Mouse (Mus musculus): Measurements from ENCODE around the gene Bmper. TPM values are rescaled to one million over a fixed set of nuclear protein-coding genes. Genes with fewer than 3 reads are reported as not detected.

Bmper gene
- total and polyA plus RNA-seq, 2 experiments from 2014 or later = 6.7 to 9.9 TPM

GRCm38 (mm10) chr9:23377831-23378730 lies 155.2 kb downstream of the Bmper start:
- TF ChIP-seq CTCF (IDR thresholded peaks at IDR 0.05; ENCODE audit: low read depth) = no peak
- DNase-seq (ENCODE audit: low spot score) (peak; percentile 22), ATAC-seq (0 out of 2 replicates have a peak, but pooled peaks have one; percentile 16)
- peaks cover 7% of the 10 kb centered on the region; the same call in 1 of the 2 replicates for H3K4me1 ChIP-seq (ENCODE audit: insufficient read depth, low read length)
- no peak overlapping the region for H3K9ac ChIP-seq (replicated peaks; ENCODE audit: low read length)
- H3K27me3 ChIP-seq (ENCODE audit: insufficient read depth, low read length) = no peaks in the 10 kb centered on the region
- no peaks in the 10 kb centered on the region for H3K36me3 ChIP-seq (ENCODE audit: insufficient read depth, low read length)
- H3K27ac ChIP-seq = peak overlapping the region; percentile 60; the same call in 1 of the 2 replicates
- H3K4me2 ChIP-seq (ENCODE audit: low read depth, low read length) = no peak overlapping the region
- no peak overlapping the region for H3K4me3 ChIP-seq (ENCODE audit: low read length)
- 19% methylated on average over 5 of the region's 5 CpGs for WGBS
- H3K9me3 ChIP-seq (ENCODE audit: low read length) = no peaks in the 10 kb centered on the region

GRCm38 (mm10) chr9:23378731-23379170 lies 155.9 kb downstream of the Bmper start:
- Histone ChIP-seq H3K4me1 (ENCODE audit: insufficient read depth, low read length) (peaks cover 7% of the 10 kb centered on the region; the same call in 1 of the 2 replicates), H3K27me3 (ENCODE audit: insufficient read depth, low read length) (no peaks in the 10 kb centered on the region), H3K9me3 (ENCODE audit: low read length) (no peaks in the 10 kb centered on the region), H3K27ac (peak overlapping the region; percentile 60; the same call in 1 of the 2 replicates), H3K36me3 (ENCODE audit: insufficient read depth, low read length) (no peaks in the 10 kb centered on the region), H3K4me3 (ENCODE audit: low read length) (no peak overlapping the region), H3K4me2 (ENCODE audit: low read depth, low read length) (no peak overlapping the region), H3K9ac (replicated peaks; ENCODE audit: low read length) (no peak overlapping the region)
- peak; percentile 92 for ATAC-seq
- peak; percentile 33; the same call in 1 of the 2 replicates for TF ChIP-seq CTCF (IDR thresholded peaks at IDR 0.05; ENCODE audit: low read depth)
- 2% methylated on average over 6 of the region's 6 CpGs for WGBS
- peak; percentile 82 for DNase-seq (ENCODE audit: low spot score)

- DNase-seq (ENCODE audit: low spot score) (no peak), ATAC-seq (no peak)
- Histone ChIP-seq H3K9ac (replicated peaks; ENCODE audit: low read length) (no peak overlapping the region), H3K4me2 (ENCODE audit: low read depth, low read length) (no peak overlapping the region), H3K4me3 (ENCODE audit: low read length) (no peak overlapping the region), H3K36me3 (ENCODE audit: insufficient read depth, low read length) (no peaks in the 10 kb centered on the region), H3K27me3 (ENCODE audit: insufficient read depth, low read length) (no peaks in the 10 kb centered on the region), H3K9me3 (ENCODE audit: low read length) (no peaks in the 10 kb centered on the region), H3K4me1 (ENCODE audit: insufficient read depth, low read length) (peaks cover 7% of the 10 kb centered on the region; the same call in 1 of the 2 replicates), H3K27ac (no peak overlapping the region)
- TF ChIP-seq CTCF (IDR thresholded peaks at IDR 0.05; ENCODE audit: low read depth) = no peak
- WGBS = 40% methylated on average over 5 of the region's 5 CpGs
These were observed 157.4 kb downstream of the Bmper start for GRCm38 (mm10) chr9:23380171-23380835.

- no peak overlapping the region for H3K4me3 ChIP-seq (ENCODE audit: low read length)
- DNase-seq (ENCODE audit: low spot score) = peak; percentile 30
- no peaks in the 10 kb centered on the region for H3K36me3 ChIP-seq (ENCODE audit: insufficient read depth, low read length)
- H3K27ac ChIP-seq = no peak overlapping the region
- ATAC-seq = no peak
- H3K9ac ChIP-seq (replicated peaks; ENCODE audit: low read length) = no peak overlapping the region
- H3K4me2 ChIP-seq (ENCODE audit: low read depth, low read length) = no peak overlapping the region
- peak; percentile 15; the same call in 1 of the 2 replicates for TF ChIP-seq CTCF (IDR thresholded peaks at IDR 0.05; ENCODE audit: low read depth)
- 65% methylated on average over 8 of the region's 8 CpGs for WGBS
- peaks cover 7% of the 10 kb centered on the region; the same call in 1 of the 2 replicates for H3K4me1 ChIP-seq (ENCODE audit: insufficient read depth, low read length)
- no peaks in the 10 kb centered on the region for H3K27me3 ChIP-seq (ENCODE audit: insufficient read depth, low read length)
- no peaks in the 10 kb centered on the region for H3K9me3 ChIP-seq (ENCODE audit: low read length)
These were observed 160.4 kb downstream of the Bmper start for GRCm38 (mm10) chr9:23383291-23383690.

GRCm38 (mm10) chr9:23383837-23384236 lies 161.0 kb downstream of the Bmper start:
- Histone ChIP-seq H3K4me1 (ENCODE audit: insufficient read depth, low read length) (peaks cover 3% of the 10 kb centered on the region; the same call in 1 of the 2 replicates), H3K36me3 (ENCODE audit: insufficient read depth, low read length) (no peaks in the 10 kb centered on the region), H3K27ac (no peak overlapping the region), H3K4me3 (ENCODE audit: low read length) (no peak overlapping the region), H3K9me3 (ENCODE audit: low read length) (no peaks in the 10 kb centered on the region), H3K4me2 (ENCODE audit: low read depth, low read length) (no peak overlapping the region), H3K27me3 (ENCODE audit: insufficient read depth, low read length) (no peaks in the 10 kb centered on the region), H3K9ac (replicated peaks; ENCODE audit: low read length) (no peak overlapping the region)
- WGBS = 94% methylated on average over 1 of the region's 1 CpGs
- DNase-seq (ENCODE audit: low spot score) = no peak
- no peak for ATAC-seq
- no peak for TF ChIP-seq CTCF (IDR thresholded peaks at IDR 0.05; ENCODE audit: low read depth)

GRCm38 (mm10) chr9:23384880-23385279 lies 162.0 kb downstream of the Bmper start:
- Histone ChIP-seq H3K9ac (replicated peaks; ENCODE audit: low read length) (no peak overlapping the region), H3K27me3 (ENCODE audit: insufficient read depth, low read length) (no peaks in the 10 kb centered on the region), H3K36me3 (ENCODE audit: insufficient read depth, low read length) (no peaks in the 10 kb centered on the region), H3K9me3 (ENCODE audit: low read length) (no peaks in the 10 kb centered on the region), H3K4me1 (ENCODE audit: insufficient read depth, low read length) (no peaks in the 10 kb centered on the region), H3K4me2 (ENCODE audit: low read depth, low read length) (no peak overlapping the region), H3K4me3 (ENCODE audit: low read length) (no peak overlapping the region), H3K27ac (no peak overlapping the region)
- TF ChIP-seq CTCF (IDR thresholded peaks at IDR 0.05; ENCODE audit: low read depth) = no peak
- ATAC-seq (no peak), DNase-seq (ENCODE audit: low spot score) (no peak)
- WGBS = 76% methylated on average over 3 of the region's 3 CpGs

Data from hindbrain, postnatal 0 days (tissue).